Comparison of ENCODE assay signal across 24 mouse cellular contexts in genomic region chr2:5510042-5510441, GRCm38 (mm10).
"Had no signal": no experiment of that assay in that cellular context is flagged by ENCODE, and none has a peak within 500 bp of the region (broad histone marks: within the 10 kb centered on the region; RNA-seq: fewer than 3 reads in every experiment).

No protein-coding gene starts in this region.

- ATAC-seq: forebrain, embryonic 16.5 days; hindbrain, postnatal 0 days; intestine, embryonic 16.5 days had no signal

- H3K9me3 ChIP-seq: heart, embryonic 10.5 days; hindbrain, embryonic 15.5 days; kidney, embryonic 15.5 days had no signal

- H3K27me3 ChIP-seq: heart, embryonic 12.5 days; hindbrain, embryonic 13.5 days; hindbrain, embryonic 15.5 days; kidney, embryonic 15.5 days; limb, embryonic 13.5 days had no signal

- H3K27ac ChIP-seq: gastrocnemius, adult 2 months; heart, embryonic 10.5 days; hindbrain, embryonic 13.5 days; hindbrain, embryonic 15.5 days; hindbrain, postnatal 0 days; kidney, embryonic 15.5 days; kidney, postnatal 0 days; limb, embryonic 13.5 days had no signal

- H3K4me2 ChIP-seq: heart, embryonic 12.5 days; hindbrain, embryonic 13.5 days; hindbrain, embryonic 15.5 days; kidney, embryonic 15.5 days; limb, embryonic 13.5 days had no signal

- H3K36me3 ChIP-seq: heart, embryonic 10.5 days; heart, embryonic 12.5 days; hindbrain, embryonic 13.5 days; hindbrain, embryonic 15.5 days; kidney, embryonic 15.5 days; limb, embryonic 13.5 days had no signal

- H3K9ac ChIP-seq: heart, embryonic 12.5 days; hindbrain, embryonic 13.5 days; hindbrain, embryonic 15.5 days; kidney, embryonic 15.5 days; limb, embryonic 13.5 days had no signal

- H3K4me3 ChIP-seq: gastrocnemius, adult 2 months; heart, embryonic 10.5 days; heart, embryonic 12.5 days; hindbrain, embryonic 13.5 days; hindbrain, embryonic 15.5 days; kidney, embryonic 15.5 days; limb, embryonic 13.5 days had no signal

- H3K4me1 ChIP-seq: heart, embryonic 12.5 days; hindbrain, embryonic 13.5 days; hindbrain, embryonic 15.5 days; kidney, embryonic 15.5 days; limb, embryonic 13.5 days had no signal

- DNase-seq: gastrocnemius, adult 2 months; gastrocnemius, postnatal 14 days; gastrocnemius, postnatal 36 days; heart, adult 18-20 months; heart, postnatal 14 days; heart, postnatal 36 days; kidney, adult 11 months; kidney, adult 2 months; kidney, adult 9 months; kidney, postnatal 14 days; kidney, postnatal 36 days; layer of hippocampus, adult 9-11 months; layer of hippocampus, postnatal 36 days; left cerebral cortex, postnatal 4 days had no signal
